Mouse (Mus musculus): ENCODE results near the gene Taz.

DNA sequence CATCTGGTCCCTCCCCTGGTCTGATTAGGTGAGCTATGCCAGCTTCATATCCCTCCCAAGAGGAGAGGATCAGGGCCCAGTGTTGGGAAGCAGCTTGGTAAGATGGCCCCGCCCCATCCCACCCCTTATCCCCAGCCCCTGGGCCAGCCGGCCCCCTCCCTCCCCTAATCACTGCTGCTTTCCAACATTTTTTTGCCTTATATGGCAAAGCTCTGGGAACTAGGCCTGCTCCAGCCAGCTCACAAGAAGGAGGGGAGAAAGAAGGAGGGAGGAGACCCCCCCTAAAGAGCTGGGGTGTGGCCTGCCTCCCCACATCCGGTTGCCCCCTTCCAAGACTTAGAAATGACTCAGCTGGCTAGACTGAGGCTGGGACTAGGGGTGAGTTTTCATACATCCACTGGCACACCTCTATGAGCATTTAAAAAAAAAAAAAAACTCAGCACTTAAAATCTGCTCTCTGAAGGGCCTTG lies 37.1 kb upstream of the Taz start:
- TF ChIP-seq CTCF (IDR thresholded peaks at IDR 0.05; ENCODE audit: borderline replicate concordance, insufficient read depth, low read length) (no peak), POLR2A (IDR thresholded peaks at IDR 0.05; ENCODE audit: low read depth, low read length) (no peak)

Measured in embryonic fibroblast, embryonic 13.5 days (primary cell).